Mouse (Mus musculus) limb, embryonic 14.5 days (tissue): ENCODE measurements around the gene Cdk5rap1. TPM values are rescaled to one million over a fixed set of nuclear protein-coding genes. Genes with fewer than 3 reads are reported as not detected.

Experiments
- ATAC-seq: fragments of 200-750 bp; cut with Nextera tagmentation; 2 replicates; pipeline ENCODE4 v1.8.0; 2017; ENCODE audit warnings: low read depth, moderate number of reproducible peaks, moderate TSS enrichment; ENCODE audit not compliant: low FRiP score
- DNase-seq: peaks from one replicate; pipeline ENCODE4 v3.0.0-alpha.2; 2015; ENCODE audit warnings: low spot score
- H3K27ac ChIP-seq: fragments of 300-500 bp; sonication (generic); replicated peaks from 2 replicates; pipeline ENCODE4 v1.5.1; 2014; ENCODE audit warnings: low read depth, mild to moderate bottlenecking, low read length, moderate library complexity, mixed read lengths
- H3K27me3 ChIP-seq: fragments of 300-500 bp; sonication (generic); 2 replicates; pipeline ENCODE4 v1.6.1; 2014; ENCODE audit warnings: low read length, mixed read lengths; ENCODE audit not compliant: control insufficient read depth, insufficient read depth
- H3K36me3 ChIP-seq: fragments of 300-500 bp; sonication (generic); 2 replicates; pipeline ENCODE4 v1.6.1; 2014; ENCODE audit warnings: mild to moderate bottlenecking, low read length, moderate library complexity, mixed read lengths; ENCODE audit not compliant: control insufficient read depth, insufficient read depth
- H3K4me1 ChIP-seq: fragments of 300-500 bp; sonication (generic); 2 replicates; pipeline ENCODE4 v1.6.1; 2014; ENCODE audit warnings: antibody characterized with exemption, low read length, mixed read lengths; ENCODE audit not compliant: control insufficient read depth, insufficient read depth
- H3K4me2 ChIP-seq: fragments of 300-500 bp; sonication (generic); replicated peaks from 2 replicates; pipeline ENCODE4 v1.6.1; 2014; ENCODE audit warnings: low read depth, mild to moderate bottlenecking, low read length, moderate library complexity; ENCODE audit not compliant: severe bottlenecking
- H3K4me3 ChIP-seq: fragments of 300-500 bp; sonication (generic); replicated peaks from 2 replicates; pipeline ENCODE4 v1.5.1; 2014; ENCODE audit warnings: low read length
- H3K9ac ChIP-seq: fragments of 300-500 bp; sonication (generic); 2 replicates; pipeline ENCODE4 v1.6.1; 2014; ENCODE audit warnings: mild to moderate bottlenecking, low read depth, low read length, moderate library complexity; ENCODE audit not compliant: severe bottlenecking
- H3K9me3 ChIP-seq: fragments of 300-500 bp; sonication (generic); 2 replicates; pipeline ENCODE4 v1.6.1; 2016; ENCODE audit warnings: low read length; ENCODE audit not compliant: control insufficient read depth
- POLR2A ChIP-seq: fragments of 200-500 bp; IDR thresholded peaks from 2 replicates; pipeline ENCODE4 v1.8.0; 2012; ENCODE audit warnings: inconsistent platforms, mild to moderate bottlenecking, moderate library complexity, borderline replicate concordance; ENCODE audit not compliant: insufficient read depth, insufficient read length; ENCODE audit errors: extremely low read depth
- WGBS: fragments of 180-500 bp; shearing (Covaris S2); extraction: QIAGEN DNeasy Blood & Tissue Kit; methylation state at CpG from one replicate; pipeline ENCODE4 v1.1.7; 2014; 5-methylcytosine and 5-hydroxymethylcytosine counted together
- polyA plus RNA-seq, 2 experiments: library from polyadenylated mRNA; depleted of rRNA in 1 of 2; stranded (reverse) in 1 of 2; unstranded in 1 of 2; fragments of >200 nt; fragmentation: Nextera tagmentation in 1 of 2; extraction: Ambion mirVana in 1 of 2; gene quantifications; 2 replicates each; pipeline versions ENCODE4 v1.2.1 to v1.2.3; 2012 to 2014

Gene Cdk5rap1
- polyA plus RNA-seq, 2 experiments: 9.0 to 16.6 TPM

DNA sequence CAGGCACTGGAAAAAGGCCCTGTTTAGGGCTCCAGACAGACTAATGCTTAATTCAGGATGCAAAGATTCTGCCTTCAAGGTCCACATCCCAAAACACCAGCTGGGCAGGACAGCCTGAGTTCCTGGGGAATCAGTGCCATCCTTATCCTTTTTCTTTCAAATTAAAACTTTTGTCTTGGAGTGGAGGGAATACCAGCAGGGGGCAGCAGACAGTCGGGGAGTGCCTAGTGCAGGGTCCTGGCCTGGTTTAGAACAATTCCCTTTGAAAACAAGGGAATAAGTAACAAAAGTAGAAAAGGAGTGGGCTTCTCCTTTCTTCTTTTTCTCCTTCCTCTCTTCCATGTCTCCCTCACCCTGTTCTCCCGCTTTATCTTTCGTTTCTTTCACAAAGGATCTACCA, 44.3 kb upstream of the Cdk5rap1 start:
- peaks cover 4% of the 10 kb centered on the region; the same call in 1 of the 2 replicates for H3K4me1 ChIP-seq
- no peak overlapping the region for H3K9ac ChIP-seq
- H3K27ac ChIP-seq: no peak overlapping the region
- ATAC-seq (no peak), DNase-seq (peak; percentile 77)
- 16% methylated on average over 3 of the region's 3 CpGs for WGBS
- no peak overlapping the region for H3K4me2 ChIP-seq
- TF ChIP-seq POLR2A: no peak
- H3K27me3 ChIP-seq: no peaks in the 10 kb centered on the region
- no peaks in the 10 kb centered on the region for H3K9me3 ChIP-seq
- no peak overlapping the region for H3K4me3 ChIP-seq
- H3K36me3 ChIP-seq: no peaks in the 10 kb centered on the region

GRCm38 (mm10) chr2:154412018-154412666, 39.3 kb upstream of the Cdk5rap1 start:
- H3K4me1 ChIP-seq: peaks cover 5% of the 10 kb centered on the region
- H3K4me2 ChIP-seq: no peak overlapping the region
- peak; percentile 66 for DNase-seq
- no peaks in the 10 kb centered on the region; the same call in 1 of the 2 replicates for H3K27me3 ChIP-seq
- ATAC-seq: peak; percentile 35; the same call in 1 of the 2 replicates
- no peak overlapping the region for H3K9ac ChIP-seq
- no peak overlapping the region for H3K4me3 ChIP-seq
- no peak for TF ChIP-seq POLR2A
- no peaks in the 10 kb centered on the region for H3K9me3 ChIP-seq
- H3K36me3 ChIP-seq: no peaks in the 10 kb centered on the region
- no peak overlapping the region for H3K27ac ChIP-seq
- 70% methylated on average over 7 of the region's 7 CpGs for WGBS

DNA sequence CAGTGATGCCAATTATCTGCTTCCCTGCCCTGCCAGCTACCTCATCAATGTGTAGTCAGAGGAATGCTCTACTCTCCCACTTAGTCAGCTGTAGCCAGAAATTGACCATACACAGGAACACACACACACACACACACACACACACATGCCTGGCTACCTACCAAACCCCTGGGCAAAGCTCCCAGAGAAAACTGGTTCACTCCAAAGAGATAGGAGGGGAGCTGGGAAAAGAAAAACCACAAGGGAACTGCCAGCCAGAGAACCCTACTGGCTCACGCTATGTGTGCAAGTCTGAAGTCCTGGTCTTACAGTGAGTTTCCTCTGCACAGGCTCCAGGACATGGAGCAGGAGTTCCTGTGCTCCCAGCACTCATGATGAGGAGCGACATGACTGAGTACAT, 37.5 kb upstream of the Cdk5rap1 start:
- Histone ChIP-seq H3K4me1 (peaks cover 19% of the 10 kb centered on the region), H3K4me3 (no peak overlapping the region), H3K9ac (no peak overlapping the region), H3K9me3 (no peaks in the 10 kb centered on the region), H3K36me3 (no peaks in the 10 kb centered on the region), H3K27me3 (no peaks in the 10 kb centered on the region; the same call in 1 of the 2 replicates), H3K27ac (no peak overlapping the region), H3K4me2 (no peak overlapping the region)
- TF ChIP-seq POLR2A: no peak
- no peak for DNase-seq
- 68% methylated on average over 2 of the region's 2 CpGs for WGBS
- no peak for ATAC-seq

GRCm38 (mm10) chr2:154407643-154408445, 35.0 kb upstream of the Cdk5rap1 start, which contains the start of gene Snta1:
Snta1 (minus strand) TSS chr2:154408099.
- ATAC-seq (peak; percentile 72), DNase-seq (no peak)
- peak within 1 kb of the TSS; percentile 71 for H3K4me2 ChIP-seq
- peak within 1 kb of the TSS; percentile 65 for H3K9ac ChIP-seq
- H3K36me3 ChIP-seq: no peaks in the 10 kb centered on the region
- 4% methylated on average over 63 of the region's 84 CpGs for WGBS
- H3K9me3 ChIP-seq: no peaks in the 10 kb centered on the region
- TF ChIP-seq POLR2A: 0 out of 2 replicates have a peak, but pooled peaks have one; percentile 26
- no peaks in the 10 kb centered on the region; the same call in 1 of the 2 replicates for H3K27me3 ChIP-seq
- peaks cover 33% of the 10 kb centered on the region for H3K4me1 ChIP-seq
- H3K27ac ChIP-seq: no peak within 1 kb of the TSS
- peak within 1 kb of the TSS; percentile 69 for H3K4me3 ChIP-seq

DNA sequence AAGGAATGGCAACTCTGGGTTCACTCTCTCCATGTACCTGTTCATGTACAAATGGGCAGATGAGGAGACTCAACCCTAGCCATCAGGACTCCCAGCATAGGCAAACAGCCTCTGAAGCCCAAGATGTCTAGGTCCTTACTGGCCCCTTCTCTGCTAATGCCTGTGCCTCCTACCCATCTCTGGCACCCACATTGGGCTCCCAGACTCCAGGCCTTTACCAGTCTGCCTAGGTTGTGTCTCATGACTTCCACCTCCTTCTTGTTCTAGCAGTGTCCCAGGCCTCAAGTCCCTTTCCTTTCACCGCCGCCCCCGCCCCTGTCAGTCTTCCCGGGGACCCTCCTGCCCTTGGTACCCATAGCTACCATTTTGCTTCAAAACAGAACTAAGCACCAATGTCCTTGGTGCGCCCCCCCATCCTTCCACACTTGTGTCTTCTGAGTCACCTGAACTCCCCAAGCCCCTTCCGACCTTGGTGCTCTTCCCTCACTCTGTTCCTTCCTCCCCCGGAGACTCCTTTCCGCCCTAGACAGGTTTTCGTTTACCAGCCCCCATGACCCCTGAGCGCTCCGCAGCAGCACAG, 34.3 kb upstream of the Cdk5rap1 start:
- no peak for ATAC-seq
- WGBS: 29% methylated on average over 11 of the region's 11 CpGs
- H3K4me1 ChIP-seq: peaks cover 37% of the 10 kb centered on the region
- no peak for TF ChIP-seq POLR2A
- no peaks in the 10 kb centered on the region; the same call in 1 of the 2 replicates for H3K27me3 ChIP-seq
- H3K27ac ChIP-seq: no peak overlapping the region
- no peaks in the 10 kb centered on the region for H3K36me3 ChIP-seq
- no peaks in the 10 kb centered on the region for H3K9me3 ChIP-seq
- peak overlapping the region; percentile 65 for H3K9ac ChIP-seq
- DNase-seq: no peak
- peak overlapping the region; percentile 69 for H3K4me3 ChIP-seq
- H3K4me2 ChIP-seq: peak overlapping the region; percentile 71
